Mouse (Mus musculus) forelimb bud, embryonic 11.5 days (tissue): ENCODE results near the gene Notch1.

ENCODE experiments used
- DNase-seq: peaks from one replicate; pipeline ENCODE4 v3.0.0-alpha.2; 2012; ENCODE audit warnings: low read depth, low spot score

Gene Notch1

DNA sequence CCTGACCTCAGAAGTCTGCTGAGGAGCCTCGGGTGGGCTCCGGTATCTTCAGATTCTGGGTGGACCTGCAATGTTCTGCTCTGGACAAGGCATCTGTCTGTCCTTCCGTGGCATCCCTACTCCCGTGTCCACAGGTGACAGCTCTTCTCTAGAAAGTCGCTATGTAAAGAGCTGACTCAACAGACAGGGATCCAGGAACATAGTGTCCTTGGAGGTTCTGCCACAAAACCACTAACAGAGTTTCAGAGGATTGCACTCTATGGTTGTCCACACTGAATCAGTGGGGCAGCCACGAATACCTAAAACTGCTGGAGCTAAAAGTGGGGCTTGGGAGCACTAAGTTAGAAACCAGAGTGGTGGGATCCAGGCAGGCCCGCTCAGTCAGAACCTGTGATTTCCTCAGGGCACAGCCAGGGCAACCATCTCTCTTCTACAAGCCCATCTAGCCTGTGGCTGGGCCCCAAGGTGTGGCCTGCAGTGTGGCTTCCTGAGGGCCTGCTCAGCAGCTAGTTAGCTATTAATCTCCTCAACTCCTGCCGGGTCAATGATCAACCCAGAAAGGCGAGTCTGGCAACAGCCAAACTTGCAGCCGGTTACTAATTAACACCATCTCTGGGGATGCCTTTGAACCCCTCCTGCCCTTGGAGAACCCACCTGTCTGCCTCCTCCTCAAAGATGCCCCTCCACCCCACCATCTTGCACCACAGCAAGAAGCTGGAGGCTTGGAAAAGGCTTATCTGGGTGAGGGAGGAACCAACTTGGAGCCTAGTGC is 34.6 kb downstream of the Notch1 start:
- DNase-seq, result no peak

GRCm38 (mm10) chr2:26480911-26481310 is 35.6 kb downstream of the Notch1 start:
- no peak for DNase-seq

- DNase-seq, result no peak
These were observed 37.7 kb downstream of the Notch1 start for GRCm38 (mm10) chr2:26478685-26479205.

DNA sequence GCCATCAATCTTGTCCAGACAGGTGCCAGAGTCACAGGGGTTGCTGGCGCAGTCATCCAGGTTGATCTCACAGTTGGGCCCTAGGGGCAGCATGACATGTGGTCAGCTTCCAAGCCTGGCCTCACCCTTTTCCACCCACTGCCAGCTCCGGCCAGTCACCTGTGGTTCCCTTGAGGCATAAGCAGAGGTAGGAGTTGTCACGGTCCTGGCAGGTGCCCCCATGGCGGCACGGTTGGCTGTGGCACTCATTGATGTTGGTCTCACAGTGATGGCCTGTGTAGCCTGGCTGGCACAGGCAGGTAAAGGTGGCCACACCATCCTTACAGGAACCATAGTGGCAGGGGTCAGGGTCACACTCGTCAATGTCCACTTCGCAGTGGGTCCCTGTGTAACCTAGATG is 38.6 kb downstream of the Notch1 start:
- DNase-seq, result no peak

GRCm38 (mm10) chr2:26475505-26476430 is 40.7 kb downstream of the Notch1 start:
- no peak for DNase-seq

- DNase-seq, result no peak
These were observed 41.5 kb downstream of the Notch1 start for GRCm38 (mm10) chr2:26474789-26475504.

DNA sequence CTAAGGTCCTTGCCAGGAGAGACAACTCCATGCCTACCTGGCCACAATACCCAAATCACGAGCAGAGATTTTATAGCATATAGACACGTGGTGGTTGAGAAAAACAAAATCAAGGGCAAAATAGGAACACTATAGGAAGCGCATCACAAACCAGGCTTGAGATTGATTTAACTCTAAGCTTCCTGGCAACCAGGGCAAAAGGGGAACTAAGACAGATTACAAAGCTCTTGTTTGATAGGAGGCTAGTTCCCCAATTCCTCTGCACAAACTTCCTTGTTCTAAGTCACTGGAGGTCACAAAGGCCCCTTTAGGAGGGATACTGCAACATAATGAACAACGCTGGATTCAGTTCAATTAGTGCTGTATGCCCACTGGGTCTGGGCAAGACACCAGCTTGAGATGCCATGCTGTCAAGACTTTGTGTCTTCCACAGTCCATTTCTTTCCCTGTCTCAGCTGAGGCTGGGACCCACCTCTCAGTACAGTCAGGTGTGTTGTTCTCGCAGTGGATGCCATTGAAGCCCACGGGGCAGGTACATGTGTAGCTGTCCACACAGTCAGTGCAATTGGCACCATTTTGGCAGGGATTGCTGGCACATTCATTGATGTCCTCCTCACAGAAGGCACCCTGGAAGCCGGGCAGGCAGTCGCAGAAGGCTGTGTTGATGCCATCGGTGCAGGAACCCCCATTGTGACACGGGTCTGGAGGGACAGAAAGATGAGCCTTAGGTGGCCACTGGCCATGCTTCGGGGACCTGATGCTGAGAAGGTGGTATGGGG is 44.0 kb downstream of the Notch1 start:
- no peak for DNase-seq

GRCm38 (mm10) chr2:26471652-26472285 is 44.7 kb downstream of the Notch1 start:
- no peak for DNase-seq

DNA sequence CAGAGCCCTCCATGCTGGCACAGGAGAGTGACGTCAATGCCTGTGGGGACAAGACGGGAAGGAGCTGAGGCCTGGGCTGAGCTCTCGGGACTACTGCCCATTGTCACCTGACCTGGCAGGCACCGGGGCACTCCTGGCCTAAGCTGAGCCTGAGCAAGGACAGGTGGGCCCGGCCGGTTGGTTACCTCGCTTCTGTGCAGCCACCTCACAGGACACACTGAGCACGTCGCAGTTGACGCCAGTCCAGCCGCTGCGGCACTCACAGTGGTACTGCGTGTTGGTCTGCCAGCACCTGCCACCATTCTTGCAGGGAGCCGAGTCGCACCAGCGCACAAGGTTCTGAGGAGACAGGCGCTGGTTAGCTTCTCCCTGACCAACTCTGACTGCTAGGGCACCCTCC is 45.5 kb downstream of the Notch1 start:
- DNase-seq, result no peak

DNA sequence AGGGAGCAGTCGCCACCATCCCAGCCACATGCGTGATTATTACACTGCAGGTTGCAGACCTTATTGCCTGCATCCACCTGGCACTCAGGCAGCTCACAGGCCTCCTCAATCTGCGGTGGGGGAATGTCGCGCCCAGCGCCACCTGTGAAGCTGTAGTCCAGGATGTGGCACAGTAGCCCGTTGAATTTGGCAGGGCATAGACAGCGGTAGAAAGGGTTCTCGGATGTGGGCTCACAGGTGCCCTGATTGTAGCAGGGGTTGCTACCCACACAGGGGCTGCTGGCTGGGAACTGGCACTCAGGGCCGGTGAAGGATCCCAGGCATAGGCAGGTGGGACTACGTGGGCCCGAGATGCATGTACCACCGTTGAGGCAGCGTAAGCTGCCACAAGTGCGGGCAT is 48.1 kb downstream of the Notch1 start:
- no peak for DNase-seq

GRCm38 (mm10) chr2:26463412-26463811 is 53.1 kb downstream of the Notch1 start:
- DNase-seq, result no peak

DNA sequence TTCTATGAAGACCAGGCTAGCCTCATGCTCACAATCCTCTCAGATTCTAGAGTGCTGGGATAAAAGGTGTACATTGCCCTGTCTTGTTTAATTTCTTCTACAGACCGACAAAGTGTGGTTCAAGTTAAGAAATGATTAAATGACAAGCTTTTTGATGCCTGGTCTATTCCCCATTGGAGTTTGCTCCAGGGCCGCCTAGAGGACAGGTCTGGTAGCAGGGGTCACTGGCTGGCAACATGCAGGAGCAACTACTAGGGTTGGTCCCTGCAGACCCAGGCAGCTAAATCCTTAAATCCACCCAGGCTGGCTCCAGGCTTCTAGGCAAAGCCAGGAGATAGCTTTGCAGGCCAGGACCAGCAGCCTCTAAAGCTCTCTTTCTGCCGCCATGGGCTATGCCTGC is 53.5 kb downstream of the Notch1 start:
- DNase-seq, result no peak

- no peak for DNase-seq
These were observed 54.8 kb downstream of the Notch1 start for GRCm38 (mm10) chr2:26461667-26462066.

DNA sequence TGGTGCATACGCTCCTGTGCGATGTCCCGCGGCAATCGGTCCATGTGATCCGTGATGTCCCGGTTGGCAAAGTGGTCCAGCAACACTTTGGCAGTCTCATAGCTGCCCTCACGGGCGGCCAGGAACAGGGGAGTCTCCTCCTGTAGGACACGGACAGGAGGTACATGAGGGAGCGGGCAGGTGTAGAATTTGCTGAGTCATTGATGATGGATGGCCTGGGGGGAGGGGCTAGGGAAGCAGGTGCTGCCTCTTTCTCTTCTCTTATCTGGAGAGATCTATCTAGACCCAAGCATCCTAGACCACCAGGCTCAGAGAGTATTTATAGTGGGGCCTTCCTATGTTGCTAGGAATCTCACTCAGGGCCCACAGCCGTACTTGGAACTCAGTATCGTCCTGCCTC is 55.6 kb downstream of the Notch1 start:
- DNase-seq, result no peak

- no peak for DNase-seq
These were observed 56.3 kb downstream of the Notch1 start for GRCm38 (mm10) chr2:26460097-26460646.

DNA sequence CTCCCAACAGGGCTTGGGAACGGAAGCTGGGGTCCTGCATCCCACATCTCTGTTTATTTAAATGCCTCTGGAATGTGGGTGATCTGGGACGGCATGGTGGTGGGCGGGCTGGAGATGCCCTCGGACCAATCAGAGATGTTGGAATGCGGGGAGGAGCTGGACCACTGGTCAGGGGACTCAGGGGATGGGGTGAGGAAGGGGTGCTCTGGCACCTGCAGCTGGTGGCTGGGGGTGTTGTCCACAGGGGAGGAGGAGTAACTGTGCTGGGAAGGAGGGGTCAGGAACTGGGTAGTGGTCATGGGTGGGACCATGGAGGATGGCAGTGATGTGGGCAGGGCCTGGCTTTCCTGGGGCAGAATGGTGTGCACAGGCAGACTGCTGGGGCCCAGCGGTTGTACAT is 57.0 kb downstream of the Notch1 start:
- no peak for DNase-seq

- no peak for DNase-seq
These were observed 57.9 kb downstream of the Notch1 start for GRCm38 (mm10) chr2:26458402-26459124.

- peak; percentile 76 for DNase-seq
These were observed 67.1 kb downstream of the Notch1 start for GRCm38 (mm10) chr2:26449121-26450060.
